Mouse (Mus musculus): ENCODE data around the gene Olfr282.

The Olfr282 gene

DNA sequence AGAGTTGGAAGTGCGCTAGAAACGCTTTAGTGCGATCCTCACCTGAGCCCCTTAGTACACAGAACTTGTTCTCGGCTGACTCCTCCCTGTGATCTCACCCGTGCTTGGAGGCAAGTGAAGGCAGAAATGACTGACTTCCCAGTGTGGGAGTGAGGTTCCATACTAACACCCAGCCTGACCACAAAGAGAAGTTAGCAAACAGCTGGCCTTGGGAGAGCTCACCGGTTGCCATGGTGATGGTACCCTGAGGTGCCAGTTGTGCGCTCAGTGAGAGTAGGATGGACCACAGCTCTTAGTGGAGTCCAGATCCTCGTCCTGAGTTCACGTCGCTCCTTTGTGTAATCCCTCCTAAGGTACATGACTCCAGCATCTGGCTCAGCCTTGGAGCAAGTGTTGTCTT, 43.9 kb downstream of the Olfr282 start:
- no peak for DNase-seq (ENCODE audit: low spot score)

DNA sequence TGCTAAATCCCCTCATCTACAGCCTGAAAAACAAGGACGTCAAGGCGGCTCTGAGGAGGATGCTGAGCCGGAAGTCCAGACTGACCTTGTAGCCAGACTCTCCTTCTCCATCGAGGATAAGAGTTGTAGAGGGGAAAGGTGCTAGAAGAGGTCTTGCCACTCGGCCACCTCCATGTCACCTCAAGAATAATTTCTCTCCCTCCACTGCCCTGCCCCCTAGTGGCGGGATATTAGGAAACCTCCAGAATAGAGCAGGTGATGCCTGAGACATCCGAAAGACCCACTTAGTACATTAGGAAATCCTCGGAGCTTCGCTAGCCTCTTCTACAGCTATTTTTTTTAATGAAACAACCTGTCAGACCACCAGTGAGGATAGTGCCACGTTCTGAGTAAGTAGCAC, 44.4 kb downstream of the Olfr282 start:
- DNase-seq (ENCODE audit: low spot score), result peak; percentile 52

DNA sequence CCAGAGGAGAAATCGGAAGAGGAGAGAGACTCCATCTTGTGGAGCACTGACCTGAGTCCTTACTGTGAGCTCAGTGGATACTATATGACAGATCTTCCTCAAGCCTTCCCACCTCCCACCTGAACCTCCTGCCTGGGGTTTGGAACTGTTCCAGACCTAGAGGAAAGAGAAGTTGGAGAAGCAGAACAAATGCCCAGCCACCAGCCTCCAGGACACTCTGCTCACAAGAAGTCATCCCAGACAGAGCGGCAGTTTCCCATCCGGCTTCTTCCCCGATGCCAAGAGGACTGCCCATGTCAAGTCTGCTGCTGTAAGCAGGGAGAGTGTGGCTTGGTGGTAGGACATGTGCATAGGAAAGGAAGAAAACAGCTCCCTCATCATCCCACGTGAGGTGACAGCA, 45.3 kb downstream of the Olfr282 start:
- no peak for DNase-seq (ENCODE audit: low spot score)

DNA sequence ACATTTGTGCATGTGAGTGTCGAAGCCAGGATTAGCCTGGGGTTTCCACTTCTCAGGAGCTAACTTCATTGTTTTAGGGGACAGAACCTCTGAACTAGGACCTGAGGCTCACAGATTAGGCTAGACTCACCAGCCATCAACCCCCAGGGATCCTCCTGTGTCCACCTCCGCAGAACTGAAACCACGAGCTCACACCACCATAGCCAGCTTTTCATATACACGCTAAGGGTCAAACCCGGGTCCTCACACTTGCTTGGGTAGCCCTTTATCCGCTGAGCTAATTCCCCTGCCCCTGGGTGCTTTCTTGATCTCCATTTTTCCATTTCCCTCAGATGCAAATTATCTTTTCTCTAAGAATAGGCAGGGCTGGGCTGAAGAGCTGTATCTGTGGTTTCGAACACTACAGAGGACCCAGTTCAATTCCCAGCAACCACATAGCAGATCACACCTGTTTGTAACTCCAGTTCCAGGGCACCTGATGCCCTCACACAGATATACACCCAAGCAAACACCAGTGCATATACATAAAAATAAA, 48.6 kb downstream of the Olfr282 start:
- no peak for DNase-seq (ENCODE audit: low spot score)

DNA sequence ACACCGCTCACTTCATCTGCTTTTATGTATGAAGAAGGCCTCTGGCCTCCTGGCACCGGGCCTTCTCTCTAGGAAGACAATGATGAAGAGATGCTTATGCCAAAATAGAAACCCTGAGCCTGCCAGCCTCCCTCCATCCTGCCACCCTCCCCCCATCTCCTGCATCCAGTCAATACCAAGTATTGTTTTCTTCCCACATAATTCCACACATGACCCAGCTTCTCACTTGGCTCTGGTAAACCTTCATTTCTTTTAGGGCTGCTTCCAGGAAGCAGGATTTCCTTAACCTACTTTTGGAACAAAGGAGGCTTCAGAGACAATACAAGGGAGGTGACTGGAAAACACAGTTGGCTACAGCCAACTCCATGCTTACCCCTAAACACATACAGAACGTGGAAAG, 51.7 kb downstream of the Olfr282 start, which contains the start of gene Lalba:
Gene Lalba, minus strand, starts transcription at position 21 of the 400 bp plus-strand sequence.
- DNase-seq (ENCODE audit: low spot score), result no peak

DNA sequence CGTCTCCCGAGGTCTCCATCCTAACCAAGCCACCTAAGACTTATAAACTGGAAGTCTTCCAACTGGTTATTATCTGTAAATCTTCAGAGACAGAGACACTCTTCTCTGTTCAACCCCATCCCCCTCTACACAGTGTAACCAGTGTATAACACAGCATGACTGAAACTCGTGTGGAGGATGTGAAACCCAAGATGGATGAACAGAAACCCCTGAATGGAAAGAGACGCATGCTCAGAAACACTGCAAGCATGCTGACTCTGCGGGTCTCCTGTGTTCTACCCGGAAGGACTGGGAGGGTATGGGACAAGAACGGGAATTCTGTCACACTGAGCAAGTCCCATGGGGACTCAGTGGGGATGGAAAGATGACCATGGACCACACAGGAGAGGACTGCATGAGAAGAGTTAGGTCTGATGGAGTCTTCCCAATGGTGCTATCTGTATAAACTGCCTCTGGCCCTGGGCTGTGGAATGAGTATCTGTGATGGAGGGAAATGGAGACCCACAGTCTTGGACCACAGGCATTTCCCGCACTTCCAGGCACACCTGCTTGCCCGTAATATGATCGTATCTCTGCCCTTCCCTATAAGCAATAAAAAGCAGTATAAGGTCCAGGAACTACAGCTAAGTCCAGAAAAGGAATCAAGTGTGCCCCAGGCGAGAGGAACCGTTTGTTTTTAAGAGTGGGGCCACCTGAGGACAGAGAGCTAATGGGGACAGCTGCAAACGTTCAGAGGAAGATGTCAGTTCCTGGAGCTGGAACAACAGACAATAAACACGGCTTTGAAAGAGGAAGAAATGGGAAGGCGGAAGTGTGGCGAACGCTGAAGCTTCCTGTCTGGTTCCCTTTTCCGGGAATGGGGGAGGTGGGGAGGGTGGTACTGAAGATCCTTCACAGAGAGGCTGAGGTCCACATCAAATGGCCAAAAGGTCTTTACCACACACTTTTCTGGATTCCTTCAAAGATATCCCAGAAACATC, 53.2 kb downstream of the Olfr282 start:
- DNase-seq (ENCODE audit: low spot score), result no peak

DNA sequence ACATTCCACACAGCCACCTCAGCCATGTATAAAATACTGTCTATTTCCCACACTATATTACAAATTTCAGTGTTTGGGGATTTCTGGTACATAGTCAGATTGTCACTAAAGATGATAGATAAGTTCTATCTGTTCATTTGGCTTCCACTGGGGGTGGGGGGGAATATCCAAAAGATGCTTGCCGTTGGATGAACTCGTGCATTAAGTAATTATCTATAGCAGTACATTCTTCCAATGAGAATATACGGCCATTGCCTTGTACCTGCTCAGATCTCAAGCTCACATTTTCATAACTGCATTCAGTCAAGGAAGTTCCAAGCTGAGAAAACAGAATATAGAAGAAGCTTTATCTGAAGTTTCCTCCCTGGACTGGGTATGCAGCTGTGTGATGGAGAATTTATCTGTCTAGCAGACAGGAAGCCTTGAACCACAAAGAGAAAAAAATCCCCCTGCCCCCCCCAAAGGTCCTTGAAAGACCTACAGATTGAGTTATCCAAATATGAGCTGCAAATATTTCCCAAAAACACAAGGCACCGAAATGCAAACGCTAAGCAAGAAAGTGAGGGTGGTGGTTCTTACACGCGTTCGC, 55.5 kb downstream of the Olfr282 start:
- no peak for DNase-seq (ENCODE audit: low spot score)
